Mouse (Mus musculus): ENCODE data around the gene Itga9.
A peak's percentile ranks its signal among the peaks of the same experiment; 100 is the strongest.

Gene Itga9

GRCm38 (mm10) chr9:118920798-118921515 lies 314.5 kb downstream of the Itga9 start:
- peak; percentile 62 to 76 for DNase-seq (ENCODE audit: low spot score in 2 of 2)

- DNase-seq (ENCODE audit: low spot score in 2 of 2): no peak
These were observed 315.4 kb downstream of the Itga9 start for GRCm38 (mm10) chr9:118921926-118922325.

GRCm38 (mm10) chr9:118924554-118925085 lies 318.1 kb downstream of the Itga9 start:
- DNase-seq (ENCODE audit: low spot score in 2 of 2): no peak

- peak; percentile 94 to 95 for DNase-seq (ENCODE audit: low spot score in 2 of 2)
These were observed 319.0 kb downstream of the Itga9 start for GRCm38 (mm10) chr9:118925286-118926110.

- peak; percentile 41 to 74 for DNase-seq (ENCODE audit: low spot score in 2 of 2)
These were observed 319.7 kb downstream of the Itga9 start, which contains the start of gene Ctdspl for GRCm38 (mm10) chr9:118926111-118926650. TSS of gene Ctdspl (plus strand) at chr9:118926453.

GRCm38 (mm10) chr9:118926688-118927321 lies 320.3 kb downstream of the Itga9 start:
- peak; percentile 58 to 59 for DNase-seq (ENCODE audit: low spot score in 2 of 2)

GRCm38 (mm10) chr9:118927501-118927900 lies 321.0 kb downstream of the Itga9 start:
- no peak for DNase-seq (ENCODE audit: low spot score in 2 of 2)

GRCm38 (mm10) chr9:118928007-118928406 lies 321.5 kb downstream of the Itga9 start:
- DNase-seq (ENCODE audit: low spot score in 2 of 2): no peak

GRCm38 (mm10) chr9:118928656-118929055 lies 322.2 kb downstream of the Itga9 start:
- DNase-seq (ENCODE audit: low spot score in 2 of 2): peak; percentile 37 to 46

GRCm38 (mm10) chr9:118930611-118931010 lies 324.1 kb downstream of the Itga9 start:
- DNase-seq (ENCODE audit: low spot score in 2 of 2): no peak

- no peak for DNase-seq (ENCODE audit: low spot score in 2 of 2)
These were observed 327.3 kb downstream of the Itga9 start for GRCm38 (mm10) chr9:118933800-118934199.

- DNase-seq (ENCODE audit: low spot score in 2 of 2): no peak
These were observed 327.8 kb downstream of the Itga9 start for GRCm38 (mm10) chr9:118934319-118934718.

GRCm38 (mm10) chr9:118935098-118935497 lies 328.6 kb downstream of the Itga9 start:
- no peak for DNase-seq (ENCODE audit: low spot score in 2 of 2)

- DNase-seq (ENCODE audit: low spot score in 2 of 2): no peak
These were observed 329.6 kb downstream of the Itga9 start for GRCm38 (mm10) chr9:118936071-118936470.

- peak in 1 of 2 experiments; percentile 54 for DNase-seq (ENCODE audit: low spot score in 2 of 2)
These were observed 331.0 kb downstream of the Itga9 start for GRCm38 (mm10) chr9:118937515-118937914.

- no peak for DNase-seq (ENCODE audit: low spot score in 2 of 2)
These were observed 332.9 kb downstream of the Itga9 start for GRCm38 (mm10) chr9:118939410-118939809.

- DNase-seq (ENCODE audit: low spot score in 2 of 2): no peak
These were observed 333.3 kb downstream of the Itga9 start for GRCm38 (mm10) chr9:118939831-118940230.

- no peak for DNase-seq (ENCODE audit: low spot score in 2 of 2)
These were observed 334.2 kb downstream of the Itga9 start for GRCm38 (mm10) chr9:118940591-118941207.

GRCm38 (mm10) chr9:118942030-118942429 lies 335.5 kb downstream of the Itga9 start:
- DNase-seq (ENCODE audit: low spot score in 2 of 2): no peak

- no peak for DNase-seq (ENCODE audit: low spot score in 2 of 2)
These were observed 337.5 kb downstream of the Itga9 start for GRCm38 (mm10) chr9:118943941-118944340.

GRCm38 (mm10) chr9:118944388-118944787 lies 337.9 kb downstream of the Itga9 start:
- DNase-seq (ENCODE audit: low spot score in 2 of 2): no peak
